Mouse (Mus musculus) urinary bladder, postnatal 0 days (tissue): Measurements from ENCODE around the gene Man1a2. TPM values are rescaled to one million over a fixed set of nuclear protein-coding genes. Genes with fewer than 3 reads are reported as not detected.

Experiments used
- polyA plus RNA-seq: library from polyadenylated mRNA; unstranded; fragments of >200 nt; fragmentation: Nextera tagmentation; extraction: Ambion mirVana; gene quantifications from 2 replicates; pipeline ENCODE4 v1.2.1, GENCODE M21; 2015

Gene Man1a2
- polyA plus RNA-seq: 75.8 and 85.0 TPM in 2 replicates

DNA sequence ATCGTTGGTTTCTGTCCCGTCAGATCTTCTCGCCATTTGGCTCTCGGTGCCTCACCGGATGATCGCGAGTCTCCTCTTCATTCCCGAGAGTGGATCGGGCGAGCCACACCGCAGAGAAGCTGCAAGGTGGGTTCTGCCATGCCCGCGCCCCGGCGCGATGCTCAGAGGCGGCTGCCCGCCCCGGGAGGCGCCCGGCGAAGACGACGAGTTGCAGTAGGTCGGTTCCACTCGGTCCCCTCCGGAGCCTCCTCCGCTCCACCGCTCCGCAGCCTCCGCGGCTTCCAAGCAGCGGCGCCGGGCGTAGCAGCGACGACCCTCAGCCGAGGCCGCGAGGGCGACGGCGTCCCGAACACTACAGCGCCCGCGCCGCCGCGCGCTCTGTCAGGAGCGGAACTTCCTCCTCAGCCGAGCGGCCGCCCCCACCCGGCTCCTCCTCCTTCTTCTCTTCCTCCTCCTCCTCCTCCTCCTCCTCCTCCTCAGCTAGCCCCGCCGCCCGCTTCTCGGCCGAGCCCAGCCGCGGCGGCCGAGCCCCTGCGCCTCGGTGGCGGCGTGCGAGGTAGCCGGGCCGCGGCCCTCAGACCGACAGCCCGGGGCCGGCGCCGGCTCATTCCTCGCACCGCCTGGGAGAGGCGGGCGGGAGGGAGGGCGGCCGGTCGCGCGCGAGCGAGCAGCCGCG lies at the start of gene Man1a2:
Gene Man1a2, minus strand, starts transcription at position 417 of the 676 bp plus-strand sequence.

Other genes starting within 250 kb of the Man1a2 start
- 4.0 and 7.0 TPM in 2 replicates for gene Tent5c, start 196.2 kb downstream of the Man1a2 start, polyA plus RNA-seq
- 1.3 and 2.2 TPM in 2 replicates for gene Vtcn1, start 140.0 kb upstream of the Man1a2 start, polyA plus RNA-seq
- 3.7 and 4.1 TPM in 2 replicates for gene Trim45, start 236.7 kb upstream of the Man1a2 start, polyA plus RNA-seq